Mouse (Mus musculus) kidney, embryonic 16.5 days (tissue): Measurements from ENCODE around the gene Cacna1s. TPM values are rescaled to one million over a fixed set of nuclear protein-coding genes. Genes with fewer than 3 reads are reported as not detected.

Experiments
- ATAC-seq: fragments of 200-750 bp; cut with Nextera tagmentation; 2 replicates; pipeline ENCODE4 v1.8.0; 2017; ENCODE audit warnings: moderate TSS enrichment; ENCODE audit not compliant: low FRiP score, low TSS enrichment
- H3K27ac ChIP-seq: fragments of 300-500 bp; sonication (generic); 2 replicates; pipeline ENCODE4 v1.5.1; 2014; ENCODE audit warnings: low read length
- H3K27me3 ChIP-seq: fragments of 300-500 bp; sonication (generic); 2 replicates; pipeline ENCODE4 v1.6.1; 2014; ENCODE audit warnings: low read length, control low read depth, mixed read lengths; ENCODE audit not compliant: insufficient read depth
- H3K36me3 ChIP-seq: fragments of 300-500 bp; sonication (generic); 2 replicates; pipeline ENCODE4 v1.6.1; 2014; ENCODE audit warnings: low read length, control low read depth, mixed read lengths; ENCODE audit not compliant: insufficient read depth
- H3K4me1 ChIP-seq: fragments of 300-500 bp; sonication (generic); 2 replicates; pipeline ENCODE4 v1.6.1; 2014; ENCODE audit warnings: low read length, control low read depth, mixed read lengths; ENCODE audit not compliant: insufficient read depth
- H3K4me2 ChIP-seq: fragments of 300-500 bp; sonication (generic); replicated peaks from 2 replicates; pipeline ENCODE4 v1.6.1; 2014; ENCODE audit warnings: low read depth, low read length
- H3K4me3 ChIP-seq: fragments of 300-500 bp; sonication (generic); 2 replicates; pipeline ENCODE4 v1.5.1; 2014; ENCODE audit warnings: mild to moderate bottlenecking, low read length
- H3K9ac ChIP-seq: fragments of 300-500 bp; sonication (generic); replicated peaks from 2 replicates; pipeline ENCODE4 v1.6.1; 2014; ENCODE audit warnings: low read length
- H3K9me3 ChIP-seq: fragments of 300-500 bp; sonication (generic); 2 replicates; pipeline ENCODE4 v1.6.1; 2016; ENCODE audit warnings: low read length, control low read depth
- WGBS: fragments of 180-500 bp; shearing (Covaris S2); extraction: QIAGEN DNeasy Blood & Tissue Kit; methylation state at CpG from one replicate; pipeline ENCODE4 v1.1.7; 2014; 5-methylcytosine and 5-hydroxymethylcytosine counted together
- polyA plus RNA-seq: library from polyadenylated mRNA; unstranded; fragments of >200 nt; fragmentation: Nextera tagmentation; extraction: Ambion mirVana; gene quantifications from 2 replicates; pipeline ENCODE4 v1.2.1, GENCODE M21; 2015

Cacna1s gene
- polyA plus RNA-seq, 1 experiment from 2014 or later, result 0.36 TPM

- H3K4me2 ChIP-seq, result no peak overlapping the region
- H3K9me3 ChIP-seq, result no peaks in the 10 kb centered on the region
- H3K4me1 ChIP-seq, result no peaks in the 10 kb centered on the region
- no peak for ATAC-seq
- no peaks in the 10 kb centered on the region for H3K27me3 ChIP-seq
- no peaks in the 10 kb centered on the region for H3K36me3 ChIP-seq
- no peak overlapping the region for H3K27ac ChIP-seq
- no peak overlapping the region for H3K4me3 ChIP-seq
- no peak overlapping the region for H3K9ac ChIP-seq
- 62% methylated on average over 3 of the region's 3 CpGs for WGBS
Observed at GRCm38 (mm10) chr1:136067579-136067978, 15.0 kb downstream of the Cacna1s start.

- no peak overlapping the region for H3K27ac ChIP-seq
- H3K4me2 ChIP-seq, result no peak overlapping the region
- H3K9ac ChIP-seq, result no peak overlapping the region
- WGBS, result 5% methylated on average over 3 of the region's 3 CpGs
- no peaks in the 10 kb centered on the region for H3K36me3 ChIP-seq
- H3K27me3 ChIP-seq, result 0 out of 2 replicates have a peak, but pooled peaks cover 4% of the 10 kb centered on the region
- no peaks in the 10 kb centered on the region for H3K9me3 ChIP-seq
- H3K4me3 ChIP-seq, result no peak overlapping the region
- ATAC-seq, result no peak
- no peaks in the 10 kb centered on the region for H3K4me1 ChIP-seq
Observed at GRCm38 (mm10) chr1:136076086-136076485, 23.5 kb downstream of the Cacna1s start.

GRCm38 (mm10) chr1:136077656-136078055, 25.1 kb downstream of the Cacna1s start:
- H3K4me3 ChIP-seq, result no peak overlapping the region
- 68% methylated on average over 4 of the region's 4 CpGs for WGBS
- no peak overlapping the region for H3K4me2 ChIP-seq
- no peaks in the 10 kb centered on the region for H3K4me1 ChIP-seq
- no peak overlapping the region for H3K27ac ChIP-seq
- H3K36me3 ChIP-seq, result no peaks in the 10 kb centered on the region
- H3K9ac ChIP-seq, result no peak overlapping the region
- 0 out of 2 replicates have a peak, but pooled peaks cover 4% of the 10 kb centered on the region for H3K27me3 ChIP-seq
- no peak for ATAC-seq
- H3K9me3 ChIP-seq, result peaks cover 5% of the 10 kb centered on the region; the same call in 1 of the 2 replicates

GRCm38 (mm10) chr1:136081161-136081560, 28.6 kb downstream of the Cacna1s start:
- Histone ChIP-seq H3K36me3 (no peaks in the 10 kb centered on the region), H3K4me3 (no peak overlapping the region), H3K27ac (no peak overlapping the region), H3K9ac (no peak overlapping the region), H3K4me1 (no peaks in the 10 kb centered on the region), H3K27me3 (0 out of 2 replicates have a peak, but pooled peaks cover 4% of the 10 kb centered on the region), H3K9me3 (peaks cover 5% of the 10 kb centered on the region; the same call in 1 of the 2 replicates), H3K4me2 (no peak overlapping the region)
- 86% methylated on average over 1 of the region's 1 CpGs for WGBS
- ATAC-seq, result no peak

GRCm38 (mm10) chr1:136085988-136086685, 33.6 kb downstream of the Cacna1s start:
- Histone ChIP-seq H3K36me3 (no peaks in the 10 kb centered on the region), H3K4me2 (no peak overlapping the region), H3K4me1 (no peaks in the 10 kb centered on the region), H3K9me3 (peaks cover 5% of the 10 kb centered on the region; the same call in 1 of the 2 replicates), H3K27ac (no peak overlapping the region), H3K4me3 (no peak overlapping the region), H3K27me3 (no peaks in the 10 kb centered on the region), H3K9ac (no peak overlapping the region)
- no peak for ATAC-seq
- WGBS, result 84% methylated on average over 3 of the region's 3 CpGs

- Histone ChIP-seq H3K9ac (no peak overlapping the region), H3K4me3 (no peak overlapping the region), H3K4me1 (no peaks in the 10 kb centered on the region), H3K36me3 (no peaks in the 10 kb centered on the region), H3K27ac (no peak overlapping the region), H3K27me3 (no peaks in the 10 kb centered on the region), H3K9me3 (no peaks in the 10 kb centered on the region), H3K4me2 (no peak overlapping the region)
- 81% methylated on average over 9 of the region's 9 CpGs for WGBS
- ATAC-seq, result no peak
Observed at GRCm38 (mm10) chr1:136089368-136090165, 37.0 kb downstream of the Cacna1s start.

GRCm38 (mm10) chr1:136093726-136094125, 41.2 kb downstream of the Cacna1s start:
- WGBS, result 72% methylated on average over 3 of the region's 3 CpGs
- no peak overlapping the region for H3K4me3 ChIP-seq
- no peaks in the 10 kb centered on the region for H3K4me1 ChIP-seq
- H3K9me3 ChIP-seq, result no peaks in the 10 kb centered on the region
- no peaks in the 10 kb centered on the region for H3K27me3 ChIP-seq
- H3K36me3 ChIP-seq, result no peaks in the 10 kb centered on the region
- H3K4me2 ChIP-seq, result no peak overlapping the region
- no peak overlapping the region for H3K9ac ChIP-seq
- no peak overlapping the region for H3K27ac ChIP-seq
- ATAC-seq, result no peak

GRCm38 (mm10) chr1:136094807-136095206, 42.3 kb downstream of the Cacna1s start:
- WGBS, result 83% methylated on average over 5 of the region's 5 CpGs
- ATAC-seq, result no peak
- H3K9ac ChIP-seq, result no peak overlapping the region

GRCm38 (mm10) chr1:136102094-136102493, 49.5 kb downstream of the Cacna1s start:
- no peaks in the 10 kb centered on the region for H3K27me3 ChIP-seq
- WGBS, result 72% methylated on average over 4 of the region's 4 CpGs
- no peak overlapping the region for H3K4me2 ChIP-seq
- no peaks in the 10 kb centered on the region for H3K9me3 ChIP-seq
- H3K4me1 ChIP-seq, result 0 out of 2 replicates have a peak, but pooled peaks cover 7% of the 10 kb centered on the region
- H3K27ac ChIP-seq, result no peak overlapping the region
- H3K36me3 ChIP-seq, result no peaks in the 10 kb centered on the region
- no peak overlapping the region for H3K4me3 ChIP-seq
- no peak overlapping the region for H3K9ac ChIP-seq
- no peak for ATAC-seq

More at GRCm38 (mm10) chr1:136094807-136095206, 42.3 kb downstream of the Cacna1s start:
- H3K4me2 ChIP-seq, result no peak overlapping the region
- H3K9me3 ChIP-seq, result no peaks in the 10 kb centered on the region
- no peak overlapping the region for H3K27ac ChIP-seq
- no peaks in the 10 kb centered on the region for H3K4me1 ChIP-seq
- H3K36me3 ChIP-seq, result no peaks in the 10 kb centered on the region
- no peak overlapping the region for H3K4me3 ChIP-seq
- H3K27me3 ChIP-seq, result no peaks in the 10 kb centered on the region

GRCm38 (mm10) chr1:136102551-136102950, 50.0 kb downstream of the Cacna1s start:
- Histone ChIP-seq H3K36me3 (no peaks in the 10 kb centered on the region), H3K4me1 (0 out of 2 replicates have a peak, but pooled peaks cover 7% of the 10 kb centered on the region), H3K9ac (no peak overlapping the region), H3K9me3 (no peaks in the 10 kb centered on the region), H3K4me2 (no peak overlapping the region), H3K27me3 (no peaks in the 10 kb centered on the region), H3K4me3 (no peak overlapping the region), H3K27ac (no peak overlapping the region)
- WGBS, result 72% methylated on average over 3 of the region's 3 CpGs
- no peak for ATAC-seq
